8 mouse cellular contexts compared by ENCODE assay signal in genomic region chr3:95227214-95227613, GRCm38 (mm10). TPM values are rescaled to one million over a fixed set of nuclear protein-coding genes. Genes with fewer than 3 reads are reported as not detected.
A peak's percentile ranks its signal among the peaks of the same experiment; 100 is the strongest.
DNase-seq lines count a peak whose midpoint lies in the region; ATAC-seq lines count a peak whose summit lies in the region.

No protein-coding gene starts in this region.

- H3K27me3 ChIP-seq in lung, embryonic 15.5 days = no peaks in the 10 kb centered on the region
- H3K27me3 ChIP-seq in embryonic facial prominence, embryonic 13.5 days = no peaks in the 10 kb centered on the region
- no peaks in the 10 kb centered on the region for H3K27me3 ChIP-seq in limb, embryonic 13.5 days
- H3K27me3 ChIP-seq in stomach, embryonic 15.5 days (replicated peaks) = no peaks in the 10 kb centered on the region

- H3K4me1 ChIP-seq in lung, embryonic 15.5 days = peaks cover 33% of the 10 kb centered on the region
- peaks cover 38% of the 10 kb centered on the region for H3K4me1 ChIP-seq in embryonic facial prominence, embryonic 13.5 days
- H3K4me1 ChIP-seq in limb, embryonic 13.5 days = peaks cover 43% of the 10 kb centered on the region
- H3K4me1 ChIP-seq in stomach, embryonic 15.5 days = peaks cover 33% of the 10 kb centered on the region

- peak overlapping the region; percentile 88 for H3K4me3 ChIP-seq in lung, embryonic 15.5 days
- peak overlapping the region; percentile 82 for H3K4me3 ChIP-seq in embryonic facial prominence, embryonic 13.5 days
- H3K4me3 ChIP-seq in limb, embryonic 13.5 days = peak overlapping the region; percentile 85
- H3K4me3 ChIP-seq in stomach, embryonic 15.5 days (replicated peaks) = peak overlapping the region; percentile 97

- H3K4me2 ChIP-seq in lung, embryonic 15.5 days = peak overlapping the region; percentile 86
- peak overlapping the region; percentile 88 for H3K4me2 ChIP-seq in embryonic facial prominence, embryonic 13.5 days
- H3K4me2 ChIP-seq in limb, embryonic 13.5 days (replicated peaks) = peak overlapping the region; percentile 93
- peak overlapping the region; percentile 83 for H3K4me2 ChIP-seq in stomach, embryonic 15.5 days

- no peak for DNase-seq in lung, adult 18-20 months
- no peak for DNase-seq in adrenal gland, adult 2 months
- no peak for DNase-seq in kidney, postnatal 25 days
- DNase-seq in lung, postnatal 36 days = no peak

- no peaks in the 10 kb centered on the region for H3K9me3 ChIP-seq in lung, embryonic 15.5 days
- H3K9me3 ChIP-seq in embryonic facial prominence, embryonic 13.5 days = no peaks in the 10 kb centered on the region
- H3K9me3 ChIP-seq in limb, embryonic 13.5 days = no peaks in the 10 kb centered on the region
- no peaks in the 10 kb centered on the region for H3K9me3 ChIP-seq in stomach, embryonic 15.5 days

- peak overlapping the region; percentile 96 for H3K9ac ChIP-seq in lung, embryonic 15.5 days
- peak overlapping the region; percentile 95 for H3K9ac ChIP-seq in embryonic facial prominence, embryonic 13.5 days
- peak overlapping the region; percentile 91 for H3K9ac ChIP-seq in limb, embryonic 13.5 days
- H3K9ac ChIP-seq in stomach, embryonic 15.5 days = peak overlapping the region; percentile 22; the same call in 1 of the 2 replicates

- peak overlapping the region; percentile 98 for H3K27ac ChIP-seq in lung, embryonic 15.5 days
- H3K27ac ChIP-seq in embryonic facial prominence, embryonic 13.5 days = peak overlapping the region; percentile 97
- H3K27ac ChIP-seq in limb, embryonic 13.5 days = peak overlapping the region; percentile 96; the same call in 1 of the 2 replicates
- H3K27ac ChIP-seq in stomach, embryonic 15.5 days = no peak overlapping the region

- 6% methylated on average over 1 of the region's 1 CpGs for WGBS in lung, embryonic 15.5 days
- WGBS in embryonic facial prominence, embryonic 13.5 days = 15% methylated on average over 1 of the region's 1 CpGs
- 28% methylated on average over 1 of the region's 1 CpGs for WGBS in limb, embryonic 13.5 days
- 17% methylated on average over 1 of the region's 1 CpGs for WGBS in stomach, embryonic 15.5 days

- peaks cover 29% of the 10 kb centered on the region for H3K36me3 ChIP-seq in lung, embryonic 15.5 days
- peaks cover 38% of the 10 kb centered on the region for H3K36me3 ChIP-seq in embryonic facial prominence, embryonic 13.5 days
- H3K36me3 ChIP-seq in limb, embryonic 13.5 days = peaks cover 46% of the 10 kb centered on the region
- H3K36me3 ChIP-seq in stomach, embryonic 15.5 days = peaks cover 19% of the 10 kb centered on the region

- no peak for ATAC-seq in lung, embryonic 15.5 days (ENCODE audit: borderline replicate concordance, extremely low read depth, low FRiP score, low TSS enrichment)
- no peak for ATAC-seq in embryonic facial prominence, embryonic 13.5 days (ENCODE audit: insufficient number of reproducible peaks, insufficient read depth, low FRiP score, low TSS enrichment, low read depth)
- no peak for ATAC-seq in limb, embryonic 13.5 days (ENCODE audit: low FRiP score, low read depth)
- no peak for ATAC-seq in stomach, embryonic 15.5 days (ENCODE audit: insufficient read depth, low FRiP score, low read depth)

RNA-seq across cellular contexts. Expression of gene Cdc42se1, which starts 1.3 kb away (rescaled TPM):
- polyA plus RNA-seq in lung, embryonic 15.5 days (2015; fragmentation: Nextera tagmentation; extraction: Ambion mirVana) = 111 and 115 TPM in 2 replicates
- 89.6 and 91.2 TPM in 2 replicates for polyA plus RNA-seq in embryonic facial prominence, embryonic 13.5 days (2015; fragmentation: Nextera tagmentation; extraction: Ambion mirVana)
- 77.1 and 82.7 TPM in 2 replicates for polyA plus RNA-seq in limb, embryonic 13.5 days (2015; fragmentation: Nextera tagmentation; extraction: Ambion mirVana)
- 83.5 and 96.5 TPM in 2 replicates for polyA plus RNA-seq in stomach, embryonic 15.5 days (2015; fragmentation: Nextera tagmentation; extraction: Ambion mirVana)
- total RNA-seq in adrenal gland, adult 2 months (2021) = 100 to 1,000 TPM in 1 of 2 experiments, 10 to 100 TPM in 1; 89.7 to 102 TPM
- 46.1 and 53.0 TPM in 2 replicates for polyA plus RNA-seq in adrenal gland, adult 2 months (2012; rRNA removed)

RNA-seq across cellular contexts. Expression of gene Mllt11, which starts 4.8 kb away (rescaled TPM):
- polyA plus RNA-seq in lung, embryonic 15.5 days (2015; fragmentation: Nextera tagmentation; extraction: Ambion mirVana) = 10.7 and 11.6 TPM in 2 replicates
- polyA plus RNA-seq in embryonic facial prominence, embryonic 13.5 days (2015; fragmentation: Nextera tagmentation; extraction: Ambion mirVana) = 18.8 and 20.3 TPM in 2 replicates
- polyA plus RNA-seq in limb, embryonic 13.5 days (2015; fragmentation: Nextera tagmentation; extraction: Ambion mirVana) = 15.1 and 17.1 TPM in 2 replicates
- 18.5 and 18.6 TPM in 2 replicates for polyA plus RNA-seq in stomach, embryonic 15.5 days (2015; fragmentation: Nextera tagmentation; extraction: Ambion mirVana)
- 1 to 10 TPM; 8.0 to 8.7 TPM for total RNA-seq in adrenal gland, adult 2 months (2021)
- polyA plus RNA-seq in adrenal gland, adult 2 months (2012; rRNA removed) = 7.2 and 9.2 TPM in 2 replicates

RNA-seq across cellular contexts. Expression of gene Gabpb2, which starts 9.5 kb away (rescaled TPM):
- polyA plus RNA-seq in lung, embryonic 15.5 days (2015; fragmentation: Nextera tagmentation; extraction: Ambion mirVana) = 9.9 and 11.2 TPM in 2 replicates
- polyA plus RNA-seq in embryonic facial prominence, embryonic 13.5 days (2015; fragmentation: Nextera tagmentation; extraction: Ambion mirVana) = 13.9 and 14.2 TPM in 2 replicates
- 11.5 and 12.5 TPM in 2 replicates for polyA plus RNA-seq in limb, embryonic 13.5 days (2015; fragmentation: Nextera tagmentation; extraction: Ambion mirVana)
- 10.7 and 11.4 TPM in 2 replicates for polyA plus RNA-seq in stomach, embryonic 15.5 days (2015; fragmentation: Nextera tagmentation; extraction: Ambion mirVana)
- total RNA-seq in adrenal gland, adult 2 months (2021) = 10 to 100 TPM; 19.0 to 21.1 TPM
- polyA plus RNA-seq in adrenal gland, adult 2 months (2012; rRNA removed) = 4.0 and 4.5 TPM in 2 replicates

RNA-seq across cellular contexts. Expression of gene Gm128, which starts 14.2 kb away (rescaled TPM):
- 0.32 and 0.60 TPM in 2 replicates for polyA plus RNA-seq in lung, embryonic 15.5 days (2015; fragmentation: Nextera tagmentation; extraction: Ambion mirVana)
- polyA plus RNA-seq in embryonic facial prominence, embryonic 13.5 days (2015; fragmentation: Nextera tagmentation; extraction: Ambion mirVana) = 0.46 and 0.61 TPM in 2 replicates
- 0.73 and 0.88 TPM in 2 replicates for polyA plus RNA-seq in limb, embryonic 13.5 days (2015; fragmentation: Nextera tagmentation; extraction: Ambion mirVana)
- polyA plus RNA-seq in stomach, embryonic 15.5 days (2015; fragmentation: Nextera tagmentation; extraction: Ambion mirVana) = 0.35 TPM in 2 replicates
- under 1 TPM in 1 of 2 experiments, not detected in 1; 0.21 TPM for total RNA-seq in adrenal gland, adult 2 months (2021)
- 0.20 and 0.22 TPM in 2 replicates for polyA plus RNA-seq in adrenal gland, adult 2 months (2012; rRNA removed)

RNA-seq across cellular contexts. Expression of gene Bnipl, which starts 23.8 kb away (rescaled TPM):
- polyA plus RNA-seq in lung, embryonic 15.5 days (2015; fragmentation: Nextera tagmentation; extraction: Ambion mirVana) = 4.0 and 4.1 TPM in 2 replicates
- 4.9 and 6.2 TPM in 2 replicates for polyA plus RNA-seq in embryonic facial prominence, embryonic 13.5 days (2015; fragmentation: Nextera tagmentation; extraction: Ambion mirVana)
- polyA plus RNA-seq in limb, embryonic 13.5 days (2015; fragmentation: Nextera tagmentation; extraction: Ambion mirVana) = 2.2 and 2.5 TPM in 2 replicates
- polyA plus RNA-seq in stomach, embryonic 15.5 days (2015; fragmentation: Nextera tagmentation; extraction: Ambion mirVana) = 3.5 and 5.8 TPM in 2 replicates
- total RNA-seq in adrenal gland, adult 2 months (2021) = not detected
- polyA plus RNA-seq in adrenal gland, adult 2 months (2012; rRNA removed) = not detected in 2 replicates

Comparison
In these comparisons a context has a peak if more than half of its experiments do, and no peak if none do; other contexts are left out.
1. H3K9ac ChIP-seq: peak in every context shown above with its lines; median percentile 96 in lung, embryonic 15.5 days; 95 in embryonic facial prominence, embryonic 13.5 days; 91 in limb, embryonic 13.5 days; 22 in stomach, embryonic 15.5 days.